Mouse (Mus musculus): ENCODE measurements around the gene Fastkd1.

- peak; percentile 37; the same call in 1 of the 2 replicates for TF ChIP-seq POLR2A (IDR thresholded peaks at IDR 0.05; ENCODE audit: low read depth, low read length)
- TF ChIP-seq CTCF (conservative IDR thresholded peaks at IDR 0.05 in 1 of 2, IDR thresholded peaks at IDR 0.05 in 1 of 2; ENCODE audit: low read depth in 2 of 2, low read length in 2 of 2), result no peak
- TF ChIP-seq CHD2 (IDR thresholded peaks at IDR 0.05; ENCODE audit: low read length), result no peak
- TF ChIP-seq HCFC1 (IDR thresholded peaks at IDR 0.05; ENCODE audit: low read depth, low read length), result peak; percentile 76
- TF ChIP-seq NRF1 (IDR thresholded peaks at IDR 0.05; ENCODE audit: low read depth, low read length), result no peak
- TF ChIP-seq EP300 (IDR thresholded peaks at IDR 0.05; ENCODE audit: low read length), result no peak
- TF ChIP-seq POLR2AphosphoS2 (IDR thresholded peaks at IDR 0.05; ENCODE audit: low read depth, low read length), result no peak
- TF ChIP-seq IRF4 (IDR thresholded peaks at IDR 0.05; ENCODE audit: low read depth, low read length), result no peak
- TF ChIP-seq ETS1 (conservative IDR thresholded peaks at IDR 0.05; ENCODE audit: low read depth, low read length), result no peak
- TF ChIP-seq TBP (conservative IDR thresholded peaks at IDR 0.05; ENCODE audit: low read depth, low read length), result no peak
- no peak for TF ChIP-seq UBTF (IDR thresholded peaks at IDR 0.05; ENCODE audit: low read depth, low read length)
Observed at GRCm38 (mm10) chr2:69646726-69647490, 66.4 kb downstream of the Fastkd1 start, which contains the start of gene Bbs5.
